Mouse (Mus musculus) forebrain, postnatal 0 days (tissue): ENCODE measurements around the gene Eftud2. TPM values are rescaled to one million over a fixed set of nuclear protein-coding genes. Genes with fewer than 3 reads are reported as not detected.

ENCODE experiments used
- ATAC-seq: fragments of 200-750 bp; cut with Nextera tagmentation; 2 replicates; pipeline ENCODE4 v1.8.0; 2017; ENCODE audit warnings: mild to moderate bottlenecking, moderate library complexity
- DNase-seq: peaks from one replicate; pipeline ENCODE4 v3.0.0-alpha.2; 2015
- H3K27ac ChIP-seq: fragments of 300-500 bp; sonication (generic); 2 replicates; pipeline ENCODE4 v1.5.1; 2014; ENCODE audit warnings: low read depth, mild to moderate bottlenecking, antibody characterized with exemption, low read length, moderate library complexity, mixed read lengths
- H3K27me3 ChIP-seq: fragments of 300-500 bp; sonication (generic); 2 replicates; pipeline ENCODE4 v1.6.1; 2014; ENCODE audit warnings: mild to moderate bottlenecking, low read length, mixed read lengths; ENCODE audit not compliant: insufficient read depth
- H3K36me3 ChIP-seq: fragments of 300-500 bp; sonication (generic); 2 replicates; pipeline ENCODE4 v1.6.1; 2014; ENCODE audit warnings: mild to moderate bottlenecking, moderate library complexity; ENCODE audit not compliant: insufficient read depth
- H3K4me1 ChIP-seq: fragments of 300-500 bp; sonication (generic); 2 replicates; pipeline ENCODE4 v1.6.1; 2014; ENCODE audit warnings: antibody characterized with exemption; ENCODE audit not compliant: insufficient read depth
- H3K4me2 ChIP-seq: fragments of 300-500 bp; sonication (generic); 2 replicates; pipeline ENCODE4 v1.6.1; 2014; ENCODE audit warnings: low read depth, mild to moderate bottlenecking, moderate library complexity
- H3K4me3 ChIP-seq: fragments of 300-500 bp; sonication (generic); 2 replicates; pipeline ENCODE4 v1.5.1; 2014; ENCODE audit warnings: low read depth, low read length, mixed read lengths
- H3K9ac ChIP-seq: fragments of 300-500 bp; sonication (generic); 2 replicates; pipeline ENCODE4 v1.6.1; 2014; ENCODE audit warnings: mild to moderate bottlenecking
- H3K9me3 ChIP-seq: fragments of 300-500 bp; sonication (generic); 2 replicates; pipeline ENCODE4 v1.6.1; 2016; ENCODE audit warnings: low read length
- CTCF ChIP-seq: sonication (generic); IDR thresholded peaks from 2 replicates; pipeline ENCODE4 v1.5.1; 2016; ENCODE audit warnings: antibody characterized with exemption, control low read depth, low read depth
- WGBS: fragments of 180-500 bp; shearing (Covaris S2); extraction: QIAGEN DNeasy Blood & Tissue Kit; methylation state at CpG from one replicate; pipeline ENCODE4 v1.1.7; 2014; 5-methylcytosine and 5-hydroxymethylcytosine counted together
- polyA plus RNA-seq: library from polyadenylated mRNA; unstranded; fragments of >200 nt; fragmentation: Nextera tagmentation; extraction: Ambion mirVana; gene quantifications from 2 replicates; pipeline ENCODE4 v1.2.1, GENCODE M21; 2015
- total RNA-seq: library from RNA; depleted of rRNA; stranded (reverse); fragments of >200 nt; gene quantifications from 2 replicates; pipeline ENCODE4 v1.2.3, GENCODE M21; 2014; rRNA removed

Gene Eftud2
- total and polyA plus RNA-seq, 2 experiments from 2014 or later = 71.7 to 111 TPM

GRCm38 (mm10) chr11:102803453-102803852 is 77.3 kb downstream of the Eftud2 start:
- H3K36me3 ChIP-seq = peaks cover 23% of the 10 kb centered on the region
- no peak overlapping the region for H3K4me2 ChIP-seq
- TF ChIP-seq CTCF = no peak
- 91% methylated on average over 5 of the region's 5 CpGs for WGBS
- H3K4me1 ChIP-seq = no peaks in the 10 kb centered on the region
- no peak overlapping the region for H3K27ac ChIP-seq
- ATAC-seq = no peak
- H3K9me3 ChIP-seq = no peaks in the 10 kb centered on the region
- no peaks in the 10 kb centered on the region for H3K27me3 ChIP-seq
- H3K9ac ChIP-seq = no peak overlapping the region
- no peak overlapping the region for H3K4me3 ChIP-seq
- no peak for DNase-seq

GRCm38 (mm10) chr11:102794157-102794556 is 86.6 kb downstream of the Eftud2 start:
- H3K27me3 ChIP-seq = no peaks in the 10 kb centered on the region
- no peak overlapping the region for H3K4me3 ChIP-seq
- DNase-seq (no peak), ATAC-seq (no peak)
- H3K36me3 ChIP-seq = no peaks in the 10 kb centered on the region
- H3K9ac ChIP-seq = no peak overlapping the region
- H3K4me2 ChIP-seq = no peak overlapping the region
- no peak for TF ChIP-seq CTCF
- H3K9me3 ChIP-seq = no peaks in the 10 kb centered on the region
- WGBS = 57% methylated on average over 8 of the region's 8 CpGs
- no peaks in the 10 kb centered on the region for H3K4me1 ChIP-seq
- H3K27ac ChIP-seq = no peak overlapping the region

DNA sequence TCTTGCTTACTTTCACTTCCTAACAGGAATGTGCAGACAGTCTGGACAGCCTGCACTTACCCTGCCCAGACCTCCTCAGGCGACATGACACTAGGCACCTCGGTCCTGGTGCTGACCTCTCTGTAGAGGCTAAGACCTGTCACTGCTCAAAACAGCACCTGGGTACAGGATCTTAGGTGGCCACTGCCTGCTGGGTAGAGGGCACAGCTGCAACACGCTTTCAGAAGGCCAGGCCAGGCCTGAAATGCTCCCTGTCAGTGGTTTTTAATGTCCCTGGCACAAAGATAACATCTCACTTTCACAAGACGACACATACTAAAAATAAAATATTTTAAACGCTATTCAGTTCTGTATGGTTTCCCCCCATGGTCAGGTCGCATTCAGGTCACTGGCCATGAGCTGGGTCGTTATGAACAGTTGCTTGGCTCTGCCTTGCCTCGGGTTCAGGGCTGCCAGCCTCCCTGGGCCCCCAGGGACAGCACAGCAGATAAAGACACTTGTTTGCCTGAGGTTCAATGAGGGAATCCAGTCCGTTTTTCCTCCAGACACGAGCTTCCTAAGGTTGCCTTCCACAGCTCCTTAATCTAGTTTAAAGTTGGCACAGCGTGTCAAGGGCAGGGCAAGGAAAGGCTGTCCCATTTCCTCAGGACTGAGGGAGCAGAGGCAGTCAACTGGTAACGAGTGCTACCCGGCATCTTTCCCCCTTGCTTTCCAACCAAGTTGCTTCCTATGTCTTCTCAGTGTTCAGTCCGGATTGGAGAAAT is 88.9 kb downstream of the Eftud2 start:
- Histone ChIP-seq H3K36me3 (no peaks in the 10 kb centered on the region), H3K4me2 (no peak overlapping the region), H3K27me3 (no peaks in the 10 kb centered on the region), H3K27ac (no peak overlapping the region), H3K9me3 (no peaks in the 10 kb centered on the region), H3K9ac (no peak overlapping the region), H3K4me1 (no peaks in the 10 kb centered on the region), H3K4me3 (no peak overlapping the region)
- DNase-seq = no peak
- WGBS = 56% methylated on average over 14 of the region's 14 CpGs
- no peak for TF ChIP-seq CTCF
- ATAC-seq = no peak

Other genes starting within 250 kb of the Eftud2 start
- gene Meioc, start 217.3 kb downstream of the Eftud2 start, total RNA-seq = not detected in 2 replicates
- 0.08 and 0.10 TPM in 2 replicates for gene Meioc, start 217.3 kb downstream of the Eftud2 start, polyA plus RNA-seq
- gene Ccdc43, start 183.2 kb downstream of the Eftud2 start, total RNA-seq = 33.6 and 36.9 TPM in 2 replicates
- gene Ccdc43, start 183.2 kb downstream of the Eftud2 start, polyA plus RNA-seq = 32.1 and 36.6 TPM in 2 replicates
- 37.9 and 49.9 TPM in 2 replicates for gene Adam11, start 119.5 kb downstream of the Eftud2 start, total RNA-seq
- 14.1 and 17.6 TPM in 2 replicates for gene Adam11, start 119.5 kb downstream of the Eftud2 start, polyA plus RNA-seq
- gene Gjc1, start 61.3 kb downstream of the Eftud2 start, total RNA-seq = 25.3 and 26.5 TPM in 2 replicates
- gene Gjc1, start 61.3 kb downstream of the Eftud2 start, polyA plus RNA-seq = 22.6 and 24.1 TPM in 2 replicates
- 5.3 and 10.3 TPM in 2 replicates for gene Higd1b, start 45.1 kb downstream of the Eftud2 start, total RNA-seq
- 13.8 and 18.1 TPM in 2 replicates for gene Higd1b, start 45.1 kb downstream of the Eftud2 start, polyA plus RNA-seq
- 3.1 and 4.4 TPM in 2 replicates for gene Ccdc103, start 219 bp upstream of the Eftud2 start, total RNA-seq
- 2.7 and 2.9 TPM in 2 replicates for gene Ccdc103, start 219 bp upstream of the Eftud2 start, polyA plus RNA-seq
- gene Fam187a, start 4.2 kb upstream of the Eftud2 start, total RNA-seq = 0.38 TPM in 1 of 2 replicates, not detected in the other
- not detected in 2 replicates for gene Fam187a, start 4.2 kb upstream of the Eftud2 start, polyA plus RNA-seq
- gene Gfap, start 19.9 kb upstream of the Eftud2 start, total RNA-seq = 44.4 and 58.9 TPM in 2 replicates
- 31.8 and 52.6 TPM in 2 replicates for gene Gfap, start 19.9 kb upstream of the Eftud2 start, polyA plus RNA-seq
- 3.2 and 6.6 TPM in 2 replicates for gene Kif18b, start 44.1 kb upstream of the Eftud2 start, total RNA-seq
- gene Kif18b, start 44.1 kb upstream of the Eftud2 start, polyA plus RNA-seq = 0.54 and 0.70 TPM in 2 replicates
- 10.3 and 11.8 TPM in 2 replicates for gene C1ql1, start 65.7 kb upstream of the Eftud2 start, total RNA-seq
- 3.9 and 5.4 TPM in 2 replicates for gene C1ql1, start 65.7 kb upstream of the Eftud2 start, polyA plus RNA-seq
- 63.2 and 64.1 TPM in 2 replicates for gene Nmt1, start 147.2 kb upstream of the Eftud2 start, total RNA-seq
- 35.0 and 36.7 TPM in 2 replicates for gene Nmt1, start 147.2 kb upstream of the Eftud2 start, polyA plus RNA-seq
- 136 and 148 TPM in 2 replicates for gene Dcakd, start 147.3 kb upstream of the Eftud2 start, total RNA-seq
- 173 and 191 TPM in 2 replicates for gene Dcakd, start 147.3 kb upstream of the Eftud2 start, polyA plus RNA-seq
- 8.5 and 8.8 TPM in 2 replicates for gene Plcd3, start 220.7 kb upstream of the Eftud2 start, total RNA-seq
- 3.6 TPM in 2 replicates for gene Plcd3, start 220.7 kb upstream of the Eftud2 start, polyA plus RNA-seq
- gene Acbd4, start 220.7 kb upstream of the Eftud2 start, total RNA-seq = 27.2 and 28.5 TPM in 2 replicates
- gene Acbd4, start 220.7 kb upstream of the Eftud2 start, polyA plus RNA-seq = 20.1 and 27.1 TPM in 2 replicates
- gene Hexim1, start 235.2 kb upstream of the Eftud2 start, total RNA-seq = 19.0 and 20.5 TPM in 2 replicates
- gene Hexim1, start 235.2 kb upstream of the Eftud2 start, polyA plus RNA-seq = 3.7 and 3.9 TPM in 2 replicates